Mouse (Mus musculus) left cerebral cortex, adult 2 months (tissue): ENCODE measurements around the gene Ube2v1. TPM values are rescaled to one million over a fixed set of nuclear protein-coding genes. Genes with fewer than 3 reads are reported as not detected.

ENCODE experiments used
- DNase-seq, 2 experiments: peaks; one replicate each; pipeline ENCODE4 v3.0.0; 2021 to 2022; ENCODE audit warnings: low spot score in 2 of 2, mixed read lengths in 1 of 2; ENCODE audit errors: extremely low spot score in 1 of 2
- H3K27ac ChIP-seq: fragments of 200-600 bp; 2 replicates; pipeline ENCODE4 v1.8.1; 2022
- H3K4me3 ChIP-seq: fragments of 200-600 bp; 2 replicates; pipeline ENCODE4 v1.8.1; 2022
- CTCF ChIP-seq: fragments of 200-600 bp; IDR thresholded peaks from 2 replicates; pipeline ENCODE4 v1.8.1; 2022; ENCODE audit warnings: antibody characterized with exemption, mild to moderate bottlenecking, moderate library complexity
- intact Hi-C: fragments of 180-260 bp; cut with DNase I; formaldehyde crosslinking; loops from one replicate; pipeline ENCODE4 v1.15.1; 2025
- total RNA-seq, 2 experiments: library from RNA; stranded (reverse); gene quantifications; 2 replicates each; pipeline ENCODE4 v1.2.3; 2021

Ube2v1 gene
- total RNA-seq, 2 experiments from 2014 or later = 244 to 274 TPM

GRCm38 (mm10) chr2:167577186-167577785 lies 54.6 kb downstream of the Ube2v1 start:
- H3K4me3 ChIP-seq = no peak overlapping the region
- intact Hi-C loops = no loop called here

GRCm38 (mm10) chr2:167576121-167576620 lies 55.7 kb downstream of the Ube2v1 start:
- no peak for TF ChIP-seq CTCF
- DNase-seq = no peak
- intact Hi-C loops = no loop called here
- Histone ChIP-seq H3K4me3 (no peak overlapping the region), H3K27ac (no peak overlapping the region)

More at GRCm38 (mm10) chr2:167577186-167577785, 54.6 kb downstream of the Ube2v1 start:
- H3K27ac ChIP-seq = no peak overlapping the region
- no peak for TF ChIP-seq CTCF
- DNase-seq = no peak

- H3K27ac ChIP-seq = no peak overlapping the region
- H3K4me3 ChIP-seq = no peak overlapping the region
- no peak for TF ChIP-seq CTCF
- intact Hi-C loops = no loop called here
- no peak for DNase-seq
These were observed 56.3 kb downstream of the Ube2v1 start for GRCm38 (mm10) chr2:167575581-167575980.

GRCm38 (mm10) chr2:167574814-167575213 lies 57.1 kb downstream of the Ube2v1 start:
- H3K4me3 ChIP-seq = no peak overlapping the region
- TF ChIP-seq CTCF = no peak
- no peak for DNase-seq
- intact Hi-C loops = no loop called here
- no peak overlapping the region for H3K27ac ChIP-seq

GRCm38 (mm10) chr2:167571442-167572220 lies 60.3 kb downstream of the Ube2v1 start:
- Histone ChIP-seq H3K27ac (no peak overlapping the region), H3K4me3 (no peak overlapping the region)
- no peak for DNase-seq
- intact Hi-C loops = no loop called here
- TF ChIP-seq CTCF = no peak

- DNase-seq = no peak
- no peak for TF ChIP-seq CTCF
- Histone ChIP-seq H3K4me3 (no peak overlapping the region), H3K27ac (no peak overlapping the region)
- intact Hi-C loops = no loop called here
These were observed 61.1 kb downstream of the Ube2v1 start for GRCm38 (mm10) chr2:167570815-167571214.

- intact Hi-C loops = no loop called here
- H3K27ac ChIP-seq = no peak overlapping the region
- no peak for TF ChIP-seq CTCF
- no peak overlapping the region for H3K4me3 ChIP-seq
- peak in 1 of 2 experiments; percentile 27 for DNase-seq
These were observed 61.8 kb downstream of the Ube2v1 start for GRCm38 (mm10) chr2:167569934-167570651.

- TF ChIP-seq CTCF = no peak
- intact Hi-C loops = no loop called here
- Histone ChIP-seq H3K4me3 (no peak overlapping the region), H3K27ac (no peak overlapping the region)
- DNase-seq = no peak
These were observed 63.8 kb downstream of the Ube2v1 start for GRCm38 (mm10) chr2:167568112-167568511.

GRCm38 (mm10) chr2:167565682-167566081 lies 66.2 kb downstream of the Ube2v1 start:
- intact Hi-C loops = no loop called here
- no peak for DNase-seq
- TF ChIP-seq CTCF = no peak; the same call in 1 of the 2 replicates
- Histone ChIP-seq H3K27ac (no peak overlapping the region), H3K4me3 (0 out of 2 replicates have a peak overlapping the region, but pooled peaks have one; percentile 13)

GRCm38 (mm10) chr2:167565312-167565656 lies 66.6 kb downstream of the Ube2v1 start:
- no peak for DNase-seq
- intact Hi-C loops = no loop called here
- H3K4me3 ChIP-seq = no peak overlapping the region
- no peak for TF ChIP-seq CTCF
- no peak overlapping the region for H3K27ac ChIP-seq

- Histone ChIP-seq H3K27ac (no peak overlapping the region), H3K4me3 (no peak overlapping the region)
- no peak for DNase-seq
- intact Hi-C loops = no loop called here
- no peak for TF ChIP-seq CTCF
These were observed 67.2 kb downstream of the Ube2v1 start for GRCm38 (mm10) chr2:167564551-167565311.
